Mouse (Mus musculus) heart, adult 8-10 months (tissue): Measurements from ENCODE around the gene Eva1c. TPM values are rescaled to one million over a fixed set of nuclear protein-coding genes. Genes with fewer than 3 reads are reported as not detected.

Source experiments
- DNase-seq: peaks from one replicate; pipeline ENCODE4 v3.0.0; 2022; ENCODE audit warnings: low spot score
- total RNA-seq, 4 experiments: library from RNA; stranded (reverse); gene quantifications; 2 replicates each; pipeline ENCODE4 v1.2.4; 2022

Eva1c gene
- total RNA-seq, 4 experiments from 2014 or later: 1.6 TPM

- DNase-seq: no peak
These were observed 38.2 kb downstream of the Eva1c start for GRCm38 (mm10) chr16:90864693-90865092.

- DNase-seq: no peak
These were observed 39.1 kb downstream of the Eva1c start for GRCm38 (mm10) chr16:90865652-90866051.

GRCm38 (mm10) chr16:90868129-90868528 lies 41.6 kb downstream of the Eva1c start:
- no peak for DNase-seq

- DNase-seq: no peak
These were observed 42.8 kb downstream of the Eva1c start for GRCm38 (mm10) chr16:90869361-90869760.

GRCm38 (mm10) chr16:90872936-90873335 lies 46.4 kb downstream of the Eva1c start:
- no peak for DNase-seq

- DNase-seq: no peak
These were observed 48.0 kb downstream of the Eva1c start for GRCm38 (mm10) chr16:90874536-90874935.

GRCm38 (mm10) chr16:90878135-90878860 lies 51.8 kb downstream of the Eva1c start:
- DNase-seq: no peak

- DNase-seq: peak; percentile 40
These were observed 56.0 kb downstream of the Eva1c start for GRCm38 (mm10) chr16:90882501-90882977.

GRCm38 (mm10) chr16:90885351-90885750 lies 58.8 kb downstream of the Eva1c start:
- DNase-seq: no peak

- DNase-seq: no peak
These were observed 59.5 kb downstream of the Eva1c start for GRCm38 (mm10) chr16:90885781-90886565.

- no peak for DNase-seq
These were observed 64.2 kb downstream of the Eva1c start for GRCm38 (mm10) chr16:90890683-90891082.

- DNase-seq: no peak
These were observed 65.1 kb downstream of the Eva1c start for GRCm38 (mm10) chr16:90891601-90892000.

- no peak for DNase-seq
These were observed 65.6 kb downstream of the Eva1c start for GRCm38 (mm10) chr16:90892081-90892480.

- DNase-seq: no peak
These were observed 66.5 kb downstream of the Eva1c start for GRCm38 (mm10) chr16:90893019-90893418.

GRCm38 (mm10) chr16:90893792-90894191 lies 67.3 kb downstream of the Eva1c start:
- DNase-seq: no peak

- DNase-seq: peak; percentile 53
These were observed 71.1 kb downstream of the Eva1c start for GRCm38 (mm10) chr16:90897651-90898050.

GRCm38 (mm10) chr16:90899498-90899897 lies 73.0 kb downstream of the Eva1c start:
- no peak for DNase-seq

GRCm38 (mm10) chr16:90901364-90901763 lies 74.8 kb downstream of the Eva1c start:
- no peak for DNase-seq

- no peak for DNase-seq
These were observed 76.8 kb downstream of the Eva1c start for GRCm38 (mm10) chr16:90903300-90903699.

GRCm38 (mm10) chr16:90907250-90907649 lies 80.7 kb downstream of the Eva1c start:
- no peak for DNase-seq

GRCm38 (mm10) chr16:90910855-90911533 lies 84.5 kb downstream of the Eva1c start:
- DNase-seq: no peak

GRCm38 (mm10) chr16:90911766-90912165 lies 85.2 kb downstream of the Eva1c start:
- no peak for DNase-seq
